ENCODE assay signal across 18 mouse cellular contexts in the genomic region with DNA sequence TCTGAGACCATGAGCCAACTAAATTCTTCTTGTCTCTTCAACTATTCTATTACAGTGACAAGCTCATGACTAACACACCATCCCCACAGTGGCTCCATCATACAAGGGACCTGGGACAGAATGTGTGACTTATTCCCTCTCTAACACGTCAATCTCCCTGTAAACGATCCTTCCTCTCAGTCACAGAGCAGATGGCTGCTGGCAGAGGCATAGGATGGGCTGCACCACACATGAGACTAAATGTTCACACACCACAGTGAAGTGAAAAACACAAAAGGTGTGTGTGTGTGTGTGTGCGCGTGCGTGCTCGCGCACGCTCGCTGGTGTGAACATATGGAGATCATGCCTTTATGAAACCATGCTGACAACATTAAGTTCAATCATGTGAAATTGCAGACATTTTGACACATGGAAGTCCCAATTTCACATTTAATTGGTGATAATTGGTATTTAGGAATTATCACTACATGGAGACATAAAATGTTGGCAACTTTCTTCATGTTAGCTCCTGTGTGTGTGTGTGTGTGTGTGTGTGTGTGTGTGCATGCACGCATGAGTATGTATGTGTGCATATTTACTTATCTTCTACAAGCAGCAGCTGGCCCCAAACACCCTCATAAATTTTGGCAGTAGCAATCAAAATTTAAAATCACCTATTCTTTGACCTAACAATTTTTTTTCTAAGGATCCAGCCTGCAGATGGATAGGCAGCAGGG.
"Had no signal": no experiment of that assay in that cellular context is flagged by ENCODE, and none has a peak within 500 bp of the region (broad histone marks: within the 10 kb centered on the region; RNA-seq: fewer than 3 reads in every experiment).

No protein-coding gene starts in this region.

- H3K27me3 ChIP-seq: kidney, embryonic 15.5 days; limb, embryonic 12.5 days; limb, embryonic 15.5 days; neural tube, embryonic 13.5 days had no signal

- H3K4me3 ChIP-seq: kidney, embryonic 15.5 days; limb, embryonic 12.5 days; limb, embryonic 15.5 days; neural tube, embryonic 13.5 days had no signal

- DNase-seq: kidney, adult 2 months; kidney, postnatal 10 days; kidney, postnatal 36 days; left cerebral cortex, postnatal 4 days; liver, postnatal 0 days; midbrain, embryonic 14.5 days; thymus, adult 18-20 months; thymus, postnatal 4 days had no signal

- ATAC-seq: liver, postnatal 0 days; lung, postnatal 0 days had no signal

- H3K4me2 ChIP-seq: kidney, embryonic 15.5 days; limb, embryonic 12.5 days; limb, embryonic 15.5 days; liver, embryonic 11.5 days; lung, embryonic 14.5 days; midbrain, embryonic 11.5 days; neural tube, embryonic 13.5 days had no signal

- H3K27ac ChIP-seq: kidney, embryonic 15.5 days; limb, embryonic 12.5 days; limb, embryonic 15.5 days; liver, embryonic 14.5 days; macrophage; neural tube, embryonic 13.5 days had no signal

- H3K36me3 ChIP-seq: kidney, embryonic 15.5 days; limb, embryonic 12.5 days; limb, embryonic 15.5 days; neural tube, embryonic 13.5 days had no signal

- H3K9ac ChIP-seq: kidney, embryonic 15.5 days; limb, embryonic 12.5 days; limb, embryonic 15.5 days; liver, embryonic 14.5 days; liver, postnatal 0 days; lung, embryonic 14.5 days; neural tube, embryonic 13.5 days had no signal

- H3K9me3 ChIP-seq: neural tube, embryonic 13.5 days had no signal
